Mouse (Mus musculus) intestine, embryonic 16.5 days (tissue): Measurements from ENCODE around the gene Gm20388. TPM values are rescaled to one million over a fixed set of nuclear protein-coding genes. Genes with fewer than 3 reads are reported as not detected.

Experiments used
- ATAC-seq: fragments of 200-750 bp; cut with Nextera tagmentation; 2 replicates; pipeline ENCODE4 v1.8.0; 2017; ENCODE audit warnings: moderate TSS enrichment, moderate library complexity
- H3K27ac ChIP-seq: fragments of 300-500 bp; sonication (generic); 2 replicates; pipeline ENCODE4 v1.5.1; 2014; ENCODE audit warnings: mild to moderate bottlenecking, low read length
- H3K27me3 ChIP-seq: fragments of 300-500 bp; sonication (generic); replicated peaks from 2 replicates; pipeline ENCODE4 v1.6.1; 2014; ENCODE audit warnings: low read length, control low read depth, mixed read lengths; ENCODE audit not compliant: control insufficient read depth, insufficient read depth
- H3K36me3 ChIP-seq: fragments of 300-500 bp; sonication (generic); 2 replicates; pipeline ENCODE4 v1.6.1; 2014; ENCODE audit warnings: low read length, control low read depth; ENCODE audit not compliant: control insufficient read depth, insufficient read depth
- H3K4me1 ChIP-seq: fragments of 300-500 bp; sonication (generic); 2 replicates; pipeline ENCODE4 v1.6.1; 2014; ENCODE audit warnings: low read length, control low read depth, mixed read lengths; ENCODE audit not compliant: control insufficient read depth, insufficient read depth
- H3K4me2 ChIP-seq: fragments of 300-500 bp; sonication (generic); 2 replicates; pipeline ENCODE4 v1.6.1; 2014; ENCODE audit warnings: low read depth, low read length, control low read depth
- H3K4me3 ChIP-seq: fragments of 300-500 bp; sonication (generic); 2 replicates; pipeline ENCODE4 v1.5.1; 2014; ENCODE audit warnings: mild to moderate bottlenecking, low read length
- H3K9ac ChIP-seq: fragments of 300-500 bp; sonication (generic); 2 replicates; pipeline ENCODE4 v1.6.1; 2014; ENCODE audit warnings: low read depth, low read length
- H3K9me3 ChIP-seq: fragments of 300-500 bp; sonication (generic); 2 replicates; pipeline ENCODE4 v1.6.1; 2016; ENCODE audit warnings: low read length, control low read depth; ENCODE audit not compliant: control insufficient read depth
- WGBS: fragments of 180-500 bp; shearing (Covaris S2); extraction: QIAGEN DNeasy Blood & Tissue Kit; methylation state at CpG from one replicate; pipeline ENCODE4 v1.1.7; 2014; 5-methylcytosine and 5-hydroxymethylcytosine counted together
- polyA plus RNA-seq: library from polyadenylated mRNA; unstranded; fragments of >200 nt; fragmentation: Nextera tagmentation; extraction: Ambion mirVana; gene quantifications from 2 replicates; pipeline ENCODE4 v1.2.1, GENCODE M21; 2015

The Gm20388 gene
- polyA plus RNA-seq, 1 experiment from 2014 or later = 5.8 TPM

DNA sequence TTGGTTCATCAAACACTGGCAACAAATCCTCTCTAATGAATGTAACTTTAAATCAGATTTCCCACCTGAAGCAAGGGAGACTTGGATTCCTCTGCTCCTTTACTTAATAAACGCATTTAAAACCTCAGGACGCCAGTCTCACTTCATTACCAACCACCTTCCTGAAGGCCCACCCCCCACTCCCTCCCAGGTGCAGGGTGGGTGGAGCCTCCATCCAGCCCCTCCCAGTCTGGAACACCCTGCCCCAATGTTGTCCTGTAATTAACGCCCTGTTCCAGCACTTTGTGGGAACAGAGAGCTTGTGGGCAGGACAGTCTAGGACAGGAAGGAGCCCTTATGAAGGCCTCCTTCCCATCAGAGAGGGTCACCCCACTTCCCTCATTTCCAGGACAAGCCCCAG lies 1883.5 kb downstream of the Gm20388 start:
- Histone ChIP-seq H3K27ac (no peak overlapping the region), H3K4me2 (no peak overlapping the region), H3K4me3 (no peak overlapping the region), H3K9ac (no peak overlapping the region), H3K27me3 (no peaks in the 10 kb centered on the region), H3K4me1 (no peaks in the 10 kb centered on the region), H3K36me3 (0 out of 2 replicates have a peak, but pooled peaks cover 7% of the 10 kb centered on the region), H3K9me3 (no peaks in the 10 kb centered on the region)
- ATAC-seq = no peak
- 46% methylated on average over 3 of the region's 3 CpGs for WGBS

DNA sequence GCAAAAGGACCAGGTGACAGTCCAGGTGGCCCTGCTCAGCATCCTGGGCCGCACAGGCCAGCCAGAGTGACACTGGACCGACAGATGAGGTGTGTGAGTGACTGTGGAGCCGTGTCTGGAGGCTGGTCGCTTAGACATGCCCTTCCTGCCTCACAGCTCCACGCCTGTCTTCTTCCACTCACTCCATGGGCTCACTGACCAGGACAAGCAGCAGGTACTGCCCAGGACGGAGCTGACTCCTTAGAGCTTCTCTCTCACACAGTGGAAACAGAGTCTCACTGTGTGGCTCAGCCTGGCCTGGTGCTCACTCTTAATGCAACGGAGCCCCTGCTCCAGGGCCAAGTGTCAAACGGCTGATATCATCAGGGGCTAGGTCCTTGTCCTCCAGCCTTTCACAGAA lies 1884.8 kb downstream of the Gm20388 start:
- no peak for ATAC-seq
- Histone ChIP-seq H3K9ac (no peak overlapping the region), H3K4me1 (no peaks in the 10 kb centered on the region), H3K4me3 (no peak overlapping the region), H3K27me3 (no peaks in the 10 kb centered on the region), H3K27ac (no peak overlapping the region), H3K4me2 (no peak overlapping the region), H3K36me3 (0 out of 2 replicates have a peak, but pooled peaks cover 7% of the 10 kb centered on the region), H3K9me3 (no peaks in the 10 kb centered on the region)
- WGBS = 88% methylated on average over 8 of the region's 8 CpGs

DNA sequence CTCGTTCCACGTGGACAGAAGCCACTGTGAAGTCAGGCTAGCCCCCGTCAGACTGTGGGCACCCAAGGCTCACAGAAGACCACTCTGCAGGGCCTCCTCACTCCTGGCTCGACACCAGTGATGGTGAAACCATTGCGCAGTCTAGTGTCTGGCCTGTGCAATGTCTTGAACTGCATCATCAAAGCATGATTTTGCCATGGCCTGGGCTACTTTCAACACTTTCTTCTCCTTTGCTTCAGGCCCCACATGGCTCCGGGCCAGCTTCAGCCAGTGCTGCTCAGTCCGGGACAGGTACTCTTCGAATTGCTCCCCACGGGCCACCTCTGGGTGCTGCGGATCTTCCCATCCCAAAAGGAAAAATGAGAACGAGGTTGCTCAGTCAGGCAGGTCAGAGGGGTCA lies 1885.8 kb downstream of the Gm20388 start:
- Histone ChIP-seq H3K9me3 (no peaks in the 10 kb centered on the region), H3K4me2 (no peak overlapping the region), H3K4me1 (no peaks in the 10 kb centered on the region), H3K36me3 (0 out of 2 replicates have a peak, but pooled peaks cover 7% of the 10 kb centered on the region), H3K4me3 (no peak overlapping the region), H3K27me3 (no peaks in the 10 kb centered on the region), H3K27ac (no peak overlapping the region), H3K9ac (no peak overlapping the region)
- no peak for ATAC-seq
- WGBS = 90% methylated on average over 11 of the region's 11 CpGs

DNA sequence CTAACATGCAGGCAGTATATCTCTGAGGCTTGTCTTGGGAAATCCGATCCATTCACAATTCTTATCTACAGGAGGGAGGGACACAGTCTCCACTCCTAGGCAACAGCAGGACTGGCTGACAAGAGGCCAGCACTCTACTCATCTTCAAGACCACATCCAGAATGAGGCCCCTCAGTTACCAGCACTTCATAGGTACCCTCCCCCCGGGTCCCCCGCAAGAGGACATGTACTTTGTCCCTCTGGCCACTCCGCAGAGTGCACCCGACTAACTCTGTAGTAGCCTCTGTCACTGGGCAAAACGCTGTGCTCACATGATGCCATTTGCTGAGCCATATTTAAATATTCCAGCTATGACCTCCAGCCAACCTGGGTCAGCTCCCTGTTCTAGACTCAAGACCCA lies 1887.8 kb downstream of the Gm20388 start:
- no peak overlapping the region for H3K9ac ChIP-seq
- 0 out of 2 replicates have a peak, but pooled peaks cover 7% of the 10 kb centered on the region for H3K36me3 ChIP-seq
- H3K4me3 ChIP-seq = no peak overlapping the region
- no peaks in the 10 kb centered on the region for H3K4me1 ChIP-seq
- WGBS = 77% methylated on average over 6 of the region's 6 CpGs
- H3K9me3 ChIP-seq = no peaks in the 10 kb centered on the region
- no peak overlapping the region for H3K4me2 ChIP-seq
- no peak for ATAC-seq
- H3K27ac ChIP-seq = no peak overlapping the region
- no peaks in the 10 kb centered on the region for H3K27me3 ChIP-seq

DNA sequence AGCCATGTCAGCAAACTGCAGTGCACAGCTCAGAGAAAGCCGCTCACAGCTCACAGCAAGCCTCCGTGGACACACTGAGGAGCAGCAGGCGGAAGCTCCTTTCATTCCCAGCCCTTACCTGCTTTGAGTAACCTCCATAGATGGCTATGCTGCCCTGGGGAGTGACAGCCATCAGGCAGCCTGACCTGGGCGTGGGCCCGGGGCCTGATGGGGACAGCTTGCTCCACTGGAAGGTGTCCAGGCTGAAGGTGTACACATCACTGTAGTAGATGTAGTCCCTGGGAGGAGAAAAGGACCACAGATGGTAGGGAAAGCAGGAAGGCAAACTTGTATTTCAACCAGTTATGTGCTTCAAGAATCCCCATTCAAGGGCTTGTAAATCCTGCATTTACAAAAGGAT lies 1894.2 kb downstream of the Gm20388 start:
- no peaks in the 10 kb centered on the region for H3K36me3 ChIP-seq
- no peaks in the 10 kb centered on the region for H3K27me3 ChIP-seq
- no peak overlapping the region for H3K4me2 ChIP-seq
- no peak overlapping the region for H3K9ac ChIP-seq
- no peak overlapping the region for H3K27ac ChIP-seq
- H3K4me3 ChIP-seq = no peak overlapping the region
- no peaks in the 10 kb centered on the region for H3K9me3 ChIP-seq
- 96% methylated on average over 5 of the region's 5 CpGs for WGBS
- H3K4me1 ChIP-seq = no peaks in the 10 kb centered on the region
- ATAC-seq = no peak

DNA sequence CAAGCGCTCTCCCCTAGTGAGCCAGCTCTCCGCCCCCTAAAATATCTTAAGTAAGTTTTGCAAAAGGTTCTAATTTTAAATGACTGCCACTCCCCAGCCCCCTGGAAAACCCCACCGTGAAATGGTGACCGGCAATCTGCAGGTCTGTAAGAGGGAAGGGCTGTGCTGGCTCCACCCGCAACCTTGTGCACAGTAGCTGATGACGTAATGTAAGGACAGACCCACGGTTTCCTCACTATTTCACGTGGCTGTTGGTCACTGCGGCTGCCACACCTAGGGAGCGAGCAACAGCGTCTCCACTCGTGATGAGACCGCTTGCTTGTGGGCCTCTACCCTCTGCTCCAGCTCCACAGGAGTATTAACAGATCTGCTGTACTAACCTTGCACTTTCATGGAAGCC lies 1895.5 kb downstream of the Gm20388 start:
- Histone ChIP-seq H3K4me3 (no peak overlapping the region), H3K36me3 (no peaks in the 10 kb centered on the region), H3K4me2 (no peak overlapping the region), H3K9me3 (no peaks in the 10 kb centered on the region), H3K27ac (no peak overlapping the region), H3K27me3 (no peaks in the 10 kb centered on the region), H3K9ac (no peak overlapping the region), H3K4me1 (no peaks in the 10 kb centered on the region)
- WGBS = 93% methylated on average over 13 of the region's 13 CpGs
- no peak for ATAC-seq

DNA sequence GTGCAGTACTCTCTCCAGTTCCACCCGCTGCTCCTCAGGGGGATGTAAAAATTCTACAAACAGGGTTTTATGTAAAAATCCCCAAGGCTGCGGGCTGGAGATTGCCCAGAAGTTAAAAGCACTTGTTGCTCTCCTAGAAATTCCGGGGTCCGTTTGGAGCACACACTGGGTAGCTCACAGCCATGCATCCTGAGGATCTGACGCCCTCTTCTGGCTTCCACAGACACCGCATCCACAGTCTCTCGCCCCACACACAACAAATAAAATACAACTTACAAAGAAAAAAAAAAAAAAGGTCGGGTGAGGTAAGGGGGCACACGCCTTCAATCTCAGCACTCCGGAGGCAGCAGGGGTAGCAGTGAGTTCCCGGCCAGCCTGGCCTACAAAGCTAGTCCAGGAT lies 1897.4 kb downstream of the Gm20388 start:
- 79% methylated on average over 11 of the region's 11 CpGs for whole genome bisulfite sequencing
- Histone ChIP-seq H3K27ac (no peak overlapping the region), H3K4me1 (no peaks in the 10 kb centered on the region), H3K4me2 (no peak overlapping the region), H3K9me3 (no peaks in the 10 kb centered on the region), H3K9ac (no peak overlapping the region), H3K36me3 (no peaks in the 10 kb centered on the region), H3K27me3 (no peaks in the 10 kb centered on the region), H3K4me3 (no peak overlapping the region)
- no peak for ATAC-seq

DNA sequence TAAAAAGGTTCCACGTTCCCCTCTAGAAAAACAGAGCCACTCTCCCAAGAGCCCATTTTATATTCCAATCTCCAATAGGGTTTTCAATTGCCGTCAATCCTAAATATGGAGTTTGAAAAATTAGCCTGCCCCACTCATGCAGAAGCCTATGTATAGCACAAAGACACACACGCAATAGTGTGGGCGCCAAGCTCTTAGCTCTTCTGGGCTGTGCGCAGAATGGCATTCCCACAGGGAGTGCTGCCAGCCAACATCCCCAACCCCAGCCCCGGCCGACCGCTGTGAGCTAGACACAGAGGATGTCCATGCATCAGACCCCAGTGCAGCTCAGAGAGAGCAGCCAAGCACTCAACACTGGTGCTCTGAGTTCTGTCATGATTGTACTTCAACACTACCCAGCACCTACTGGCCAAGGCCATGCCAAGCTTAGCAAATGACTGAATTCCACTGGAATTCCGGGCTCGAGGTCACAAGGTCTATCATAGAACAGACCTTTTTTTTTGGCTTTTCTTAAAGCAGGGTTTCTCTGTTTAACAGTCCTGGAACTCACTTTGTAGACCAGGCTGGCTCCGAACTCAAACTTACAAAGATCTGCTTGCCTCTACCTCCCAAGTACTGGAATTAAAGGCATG lies 1899.0 kb downstream of the Gm20388 start:
- Histone ChIP-seq H3K9ac (no peak overlapping the region), H3K9me3 (no peaks in the 10 kb centered on the region), H3K4me3 (no peak overlapping the region), H3K4me1 (no peaks in the 10 kb centered on the region), H3K27ac (no peak overlapping the region), H3K36me3 (peaks cover 3% of the 10 kb centered on the region; the same call in 1 of the 2 replicates), H3K27me3 (no peaks in the 10 kb centered on the region), H3K4me2 (no peak overlapping the region)
- 90% methylated on average over 11 of the region's 11 CpGs for WGBS
- ATAC-seq = no peak

DNA sequence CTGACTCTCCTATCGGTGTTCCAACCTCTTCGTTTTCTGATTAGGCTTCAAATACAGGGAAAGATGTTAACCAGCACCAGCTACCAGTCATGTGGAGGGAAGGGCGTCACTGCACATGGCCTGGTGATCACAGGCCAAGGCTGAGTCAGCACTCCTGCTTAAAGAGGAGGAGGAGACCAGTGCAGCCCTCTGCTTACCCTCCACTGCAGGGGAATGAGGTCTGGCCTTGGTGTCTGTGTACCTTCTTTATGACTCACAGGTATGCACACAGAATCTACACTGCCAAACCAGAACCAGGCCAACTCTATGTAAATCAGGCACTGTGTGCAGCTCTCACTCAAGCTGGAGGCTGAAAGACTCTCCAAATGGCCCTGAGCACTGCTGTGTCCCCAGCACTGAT lies 1900.9 kb downstream of the Gm20388 start:
- ATAC-seq = no peak
- WGBS = 87% methylated on average over 3 of the region's 3 CpGs
- H3K27me3 ChIP-seq = no peaks in the 10 kb centered on the region
- H3K4me3 ChIP-seq = no peak overlapping the region
- no peak overlapping the region for H3K4me2 ChIP-seq
- H3K27ac ChIP-seq = no peak overlapping the region
- H3K36me3 ChIP-seq = peaks cover 5% of the 10 kb centered on the region; the same call in 1 of the 2 replicates
- H3K9me3 ChIP-seq = no peaks in the 10 kb centered on the region
- no peaks in the 10 kb centered on the region for H3K4me1 ChIP-seq
- no peak overlapping the region for H3K9ac ChIP-seq
